Mouse (Mus musculus) lung, postnatal 0 days (tissue): ENCODE data around the gene Mxd4.

Experiments
- CTCF ChIP-seq: IDR thresholded peaks from 2 replicates; pipeline ENCODE4 v1.5.1; 2016; ENCODE audit warnings: antibody characterized with exemption, mild to moderate bottlenecking
- EP300 ChIP-seq: IDR thresholded peaks from 2 replicates; pipeline ENCODE4 v1.6.1; 2016; ENCODE audit warnings: antibody characterized with exemption, mild to moderate bottlenecking, control low read depth

DNA sequence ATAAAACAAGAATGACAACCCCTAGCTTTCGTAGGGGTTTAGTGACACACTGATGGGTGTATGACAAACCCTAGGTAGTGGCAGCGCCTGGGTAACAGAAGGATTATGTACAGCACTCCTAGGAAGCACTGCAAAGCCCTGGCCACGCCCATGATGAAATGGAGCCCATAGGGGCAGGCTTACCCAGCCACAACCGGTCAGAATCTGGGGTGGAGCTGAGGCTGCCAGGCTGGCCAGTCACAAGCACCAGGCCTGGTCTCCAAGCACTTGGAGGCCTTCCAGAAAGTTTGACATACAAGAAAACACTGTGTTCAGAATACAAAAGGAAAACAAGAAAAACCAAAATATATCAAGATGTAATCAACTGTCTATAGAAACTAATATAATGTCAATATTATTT is 3.5 kb upstream of the Mxd4 start:
- TF ChIP-seq CTCF (no peak), EP300 (no peak)
